Mouse (Mus musculus): ENCODE results near the gene Psma5. TPM values are rescaled to one million over a fixed set of nuclear protein-coding genes. Genes with fewer than 3 reads are reported as not detected.
A peak's percentile ranks its signal among the peaks of the same experiment; 100 is the strongest.
"Not testable (repeated sequence)": the region's sequence is repeated elsewhere in the genome, so short reads cannot be mapped to it uniquely, and the experiment has no call there.

Psma5 gene
- 10 to 100 TPM; 68.7 to 77.3 TPM for total RNA-seq (2021)

- intact Hi-C loops (cut with DNase I): loop anchor here (2.0 to 5.0 kb wide), 2 partner anchors 46 to 95 kb away; partner anchors contain the start of gene Atxn7l2
- DNase-seq (ENCODE audit: low spot score in 2 of 2): peak; percentile 91 to 93
These were observed at the start of gene Psma5 for GRCm38 (mm10) chr3:108256719-108257637. TSS of gene Psma5 (plus strand) at chr3:108256926.

DNA sequence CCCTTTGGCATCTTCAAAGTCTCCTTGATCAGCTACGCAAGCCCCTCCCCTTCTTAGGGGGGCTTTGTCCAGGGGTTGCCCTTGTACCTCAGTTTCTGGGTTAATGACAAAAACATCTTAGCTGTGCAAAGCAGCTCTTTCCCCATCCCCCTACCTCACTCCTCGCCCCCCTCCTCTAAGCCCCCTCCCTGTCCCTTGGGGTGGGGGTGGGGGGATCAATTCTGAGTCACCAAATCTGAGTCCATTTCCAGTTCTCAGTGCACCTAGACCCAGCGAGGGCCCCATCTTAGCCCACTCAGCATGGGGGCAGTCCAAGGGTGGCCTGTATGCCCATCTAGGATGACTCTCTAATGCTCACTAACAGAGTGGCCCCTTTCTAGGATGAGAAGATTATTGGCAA, 47.7 kb upstream of the Psma5 start:
- DNase-seq (ENCODE audit: low spot score in 2 of 2): peak in 1 of 2 experiments; percentile 2
- intact Hi-C loops (cut with DNase I): no loop called here

DNA sequence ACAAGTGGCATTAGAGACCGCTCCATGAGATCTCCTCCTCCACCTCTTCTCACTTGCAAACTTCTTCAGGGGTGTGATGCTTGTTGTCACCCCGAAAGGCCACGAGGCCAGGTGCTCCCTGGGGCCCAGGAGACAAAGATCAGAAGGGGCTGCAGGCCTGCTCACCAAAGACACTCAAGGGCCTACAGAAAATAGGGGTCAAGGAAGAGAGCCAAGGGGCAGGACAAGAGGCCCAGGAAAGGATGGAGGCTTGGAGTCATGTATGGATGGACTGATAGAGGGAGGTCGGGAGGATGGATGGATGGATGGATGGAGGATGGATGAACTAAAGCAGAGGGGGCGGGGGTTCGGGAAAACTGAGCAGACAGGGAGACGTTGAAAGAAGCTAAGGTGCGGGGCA, 47.2 kb upstream of the Psma5 start:
- peak in 1 of 2 experiments; percentile 9 for DNase-seq (ENCODE audit: low spot score in 2 of 2)
- intact Hi-C loops (cut with DNase I): no loop called here

- intact Hi-C loops (cut with DNase I): loop anchor here (2.0 to 5.0 kb wide), 2 partner anchors 47 to 128 kb away; partner anchors contain the start of gene Psma5
These were observed 46.6 kb upstream of the Psma5 start for GRCm38 (mm10) chr3:108209946-108210770.

GRCm38 (mm10) chr3:108210771-108211139, 46.0 kb upstream of the Psma5 start, which contains the start of gene Atxn7l2:
TSS of gene Atxn7l2 (minus strand) at chr3:108210934.
- DNase-seq (ENCODE audit: low spot score in 2 of 2): no peak
- intact Hi-C loops (cut with DNase I): loop anchor here (2.0 to 5.0 kb wide), 2 partner anchors 46 to 128 kb away; partner anchors contain the start of gene Psma5

More at GRCm38 (mm10) chr3:108209946-108210770, 46.6 kb upstream of the Psma5 start:
- DNase-seq (ENCODE audit: low spot score in 2 of 2): peak; percentile 96

- DNase-seq (ENCODE audit: low spot score in 2 of 2): no peak
- intact Hi-C loops (cut with DNase I): loop anchor here (2.0 to 5.0 kb wide), 2 partner anchors 45 to 130 kb away; partner anchors contain the start of gene Psma5
These were observed 44.9 kb upstream of the Psma5 start for GRCm38 (mm10) chr3:108211845-108212244.

- no peak for DNase-seq (ENCODE audit: low spot score in 2 of 2)
- intact Hi-C loops (cut with DNase I): loop anchor here (5.0 kb wide), 1 partner anchor 130 kb away; no protein-coding TSS in a partner anchor
These were observed 44.3 kb upstream of the Psma5 start for GRCm38 (mm10) chr3:108212406-108212805.

- intact Hi-C loops (cut with DNase I): loop anchor here (5.0 kb wide), 1 partner anchor 132 kb away; no protein-coding TSS in a partner anchor
- DNase-seq (ENCODE audit: low spot score in 2 of 2): no peak
These were observed 42.0 kb upstream of the Psma5 start for GRCm38 (mm10) chr3:108214734-108215133.

GRCm38 (mm10) chr3:108220661-108221060, 36.1 kb upstream of the Psma5 start:
- DNase-seq (ENCODE audit: low spot score in 2 of 2): no peak
- intact Hi-C loops (cut with DNase I): no loop called here

GRCm38 (mm10) chr3:108225711-108226557, 30.8 kb upstream of the Psma5 start:
- intact Hi-C loops (cut with DNase I): no loop called here
- no peak for DNase-seq (ENCODE audit: low spot score in 2 of 2)

DNA sequence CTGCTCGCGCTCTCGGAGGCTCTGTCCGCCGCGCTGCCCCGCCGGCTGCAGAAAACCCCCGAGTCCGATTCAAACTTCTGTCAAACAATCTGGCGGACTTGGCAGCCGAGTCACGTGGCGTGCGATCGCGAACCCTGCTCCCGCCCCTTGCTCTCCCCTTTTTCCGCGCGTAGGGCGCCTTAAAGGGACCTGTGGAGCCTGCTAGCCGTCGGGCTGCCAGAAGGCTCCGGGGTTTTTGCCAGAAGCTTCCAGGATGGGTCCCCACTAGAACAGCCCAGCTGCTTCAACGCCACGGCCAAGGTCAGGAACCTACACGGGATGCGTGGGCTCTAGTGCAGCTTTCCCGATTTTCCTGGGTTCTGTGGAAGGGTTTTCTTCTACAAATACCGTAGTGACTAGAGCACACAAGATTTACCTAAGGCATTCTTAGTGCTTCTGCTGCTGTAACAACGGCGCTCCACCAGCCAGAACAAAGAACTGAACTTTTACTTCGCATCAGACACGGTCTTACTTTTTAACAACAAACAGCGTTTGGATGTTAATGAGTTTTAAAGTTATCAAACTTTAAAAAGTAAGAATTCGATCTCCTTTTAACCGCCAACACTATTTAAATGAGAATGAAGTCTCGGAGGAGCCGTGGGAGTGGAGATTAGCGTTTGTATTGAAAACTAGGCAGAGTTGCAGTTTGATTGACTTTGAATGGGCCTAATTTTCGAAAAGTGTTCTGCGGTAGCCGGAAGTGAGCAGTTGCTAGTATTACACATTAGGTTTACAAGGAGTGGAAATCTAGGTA, 30.0 kb upstream of the Psma5 start, which contains the start of gene Sypl2:
TSS of gene Sypl2 (minus strand) at position 91 of the 793 bp plus-strand sequence.
- no peak for DNase-seq (ENCODE audit: low spot score in 2 of 2)
- intact Hi-C loops (cut with DNase I): no loop called here

DNA sequence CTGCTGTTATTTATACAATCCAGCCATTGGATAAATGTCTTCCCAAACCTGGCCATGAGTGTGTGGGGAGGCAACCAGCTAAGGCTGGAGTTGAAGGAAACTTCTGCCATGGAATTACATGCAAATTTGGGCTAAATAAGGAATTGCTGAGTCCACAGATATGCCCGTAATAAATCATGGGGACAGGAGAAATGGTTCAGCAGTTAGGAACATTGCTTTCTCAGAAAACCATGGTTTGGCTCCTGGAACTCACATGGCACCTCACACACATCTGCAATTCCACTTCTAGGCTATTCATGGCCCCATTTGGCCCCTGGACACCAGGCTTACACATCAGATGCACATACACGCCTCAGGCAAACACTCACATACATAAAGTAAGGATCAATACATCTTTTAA, 29.2 kb upstream of the Psma5 start:
- intact Hi-C loops (cut with DNase I): no loop called here

DNA sequence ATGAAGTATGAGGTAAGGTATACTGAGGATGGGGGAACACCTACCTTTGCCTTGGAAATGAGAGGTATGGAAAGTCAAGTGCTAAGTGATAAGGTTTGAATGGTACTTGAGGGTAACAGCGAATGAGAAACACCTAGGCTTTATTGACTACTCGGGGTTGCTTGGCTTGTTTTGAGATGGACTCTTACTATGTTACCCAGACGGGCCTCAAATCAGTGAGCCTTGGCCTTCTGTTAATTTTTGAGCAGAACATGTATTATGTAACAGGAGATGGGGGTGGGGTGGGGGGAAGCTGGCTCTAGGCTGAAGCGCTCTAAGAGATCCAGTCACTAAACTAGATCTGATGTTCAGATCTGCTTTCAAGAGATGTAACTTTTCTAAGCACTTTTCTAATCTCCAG, 25.1 kb upstream of the Psma5 start:
- intact Hi-C loops (cut with DNase I): no loop called here
- no peak for DNase-seq (ENCODE audit: low spot score in 2 of 2)

More for the DNA sequence above, 29.2 kb upstream of the Psma5 start:
- DNase-seq (ENCODE audit: low spot score in 2 of 2): no peak

DNA sequence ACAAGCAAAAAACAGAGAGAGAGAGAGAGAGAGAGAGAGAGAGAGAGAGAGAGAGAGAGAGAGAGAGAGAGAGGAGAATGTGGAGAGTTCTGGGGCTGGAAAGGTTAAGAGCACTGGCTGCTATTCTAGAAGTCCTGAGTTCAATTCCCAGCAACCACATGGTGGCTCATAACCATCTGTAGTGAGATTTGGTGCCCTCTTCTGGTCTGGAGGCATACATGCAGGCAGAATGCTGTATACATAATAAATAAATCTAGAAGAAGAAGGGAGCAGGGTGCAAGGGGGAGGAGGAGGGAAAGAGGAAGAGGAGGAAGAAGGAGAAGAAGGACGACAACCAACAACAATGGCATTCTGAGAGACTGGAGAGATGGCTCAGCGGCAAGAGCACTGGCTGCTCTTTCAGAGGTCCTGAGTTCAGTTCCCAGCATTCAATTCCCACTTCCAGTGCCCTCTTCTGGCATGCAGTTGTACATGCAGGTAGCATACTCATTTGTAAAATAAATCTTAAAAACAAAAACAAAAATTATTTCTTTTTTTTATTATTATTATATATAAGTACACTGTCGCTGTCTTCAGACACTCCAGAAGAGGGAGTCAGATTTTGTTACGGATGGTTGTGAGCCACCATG, 19.1 kb upstream of the Psma5 start:
- intact Hi-C loops (cut with DNase I): not testable (repeated sequence)

DNA sequence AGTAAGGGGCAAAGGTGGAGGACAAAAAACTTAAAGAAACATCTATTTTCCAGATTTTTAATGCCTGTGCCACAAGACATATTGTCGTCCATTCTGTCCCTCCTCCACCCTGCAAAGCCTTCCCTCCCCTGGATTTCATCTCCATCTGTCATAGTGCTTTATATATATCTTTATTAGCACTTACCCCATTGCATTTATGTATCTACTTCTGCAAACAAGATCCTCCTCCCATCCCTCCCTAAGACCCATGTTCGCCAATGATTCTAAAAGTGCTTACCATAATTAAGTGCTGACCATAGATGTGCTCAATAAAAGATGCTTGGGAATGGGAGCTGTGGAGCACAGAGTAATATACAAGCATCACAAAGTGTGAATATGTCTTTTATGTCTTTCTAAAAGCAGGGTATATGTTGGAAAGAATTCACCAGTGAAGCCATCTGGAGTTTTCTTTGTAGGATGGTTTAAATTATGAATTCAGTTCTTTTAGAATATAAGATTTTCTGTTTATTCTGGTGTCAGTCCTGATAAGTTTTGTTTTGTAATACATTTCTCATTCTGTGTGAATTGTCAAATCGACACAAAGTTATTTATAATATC, 15.4 kb upstream of the Psma5 start:
- intact Hi-C loops (cut with DNase I): no loop called here
- no peak for DNase-seq (ENCODE audit: low spot score in 2 of 2)

More for the DNA sequence above, 19.1 kb upstream of the Psma5 start:
- not testable (repeated sequence) for DNase-seq (ENCODE audit: low spot score in 2 of 2)

GRCm38 (mm10) chr3:108246857-108247256, 9.9 kb upstream of the Psma5 start:
- intact Hi-C loops (cut with DNase I): no loop called here

GRCm38 (mm10) chr3:108257831-108258500, 1.2 kb downstream of the Psma5 start:
- intact Hi-C loops (cut with DNase I): loop anchor here (2.0 to 5.0 kb wide), 2 partner anchors 47 to 96 kb away; partner anchors contain the start of gene Atxn7l2
- no peak for DNase-seq (ENCODE audit: low spot score in 2 of 2)

More at GRCm38 (mm10) chr3:108246857-108247256, 9.9 kb upstream of the Psma5 start:
- DNase-seq (ENCODE audit: low spot score in 2 of 2): no peak

Measured in left cerebral cortex, postnatal 36 days (tissue).